Mouse (Mus musculus) T-helper 2 cell (primary cell): ENCODE results near the gene Gm45062.

ENCODE experiments used
- in situ Hi-C: fragments of 300-600 bp; cut with MboI, MseI; formaldehyde crosslinking; loops from one replicate; pipeline ENCODE4 v1.15.1; 2025; ENCODE audit warnings: high pct_unique_total_duplicates

Gene Gm45062

DNA sequence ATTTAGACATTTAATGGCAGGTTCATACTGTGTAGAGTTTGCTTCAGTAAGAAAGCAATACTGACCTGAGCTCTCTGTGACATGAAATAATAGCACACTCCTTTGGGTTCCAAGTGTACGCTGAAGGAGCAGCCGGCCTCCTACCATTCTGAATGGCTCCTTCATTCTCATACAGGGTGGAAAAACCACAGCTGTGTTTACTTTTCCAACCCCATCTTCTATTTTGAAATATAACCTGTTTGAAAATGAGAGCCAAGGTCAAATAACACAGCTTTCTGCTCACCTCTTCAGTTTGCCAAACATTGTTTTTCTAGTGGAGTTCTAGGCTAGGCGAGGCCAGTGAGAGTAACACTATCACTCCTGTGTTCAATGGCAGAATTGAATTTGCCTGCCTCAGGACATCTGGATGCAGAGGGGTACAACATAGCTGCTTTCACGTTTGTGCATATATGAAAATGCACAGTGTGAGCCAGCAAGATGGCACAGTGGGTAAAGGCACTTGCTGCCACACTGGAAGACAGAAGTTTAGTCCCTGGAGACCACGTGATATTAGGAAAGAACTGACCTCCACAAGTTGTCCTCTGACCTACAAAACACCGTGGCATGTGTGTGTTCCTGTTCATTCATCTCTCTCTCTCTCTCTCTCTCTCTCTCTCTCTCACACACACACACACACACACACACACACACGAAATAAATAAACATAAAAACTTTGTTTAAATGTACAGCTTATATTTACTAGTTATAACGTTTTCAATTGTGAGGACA, 157.7 kb downstream of the Gm45062 start:
- in situ Hi-C loops, result no loop called here

DNA sequence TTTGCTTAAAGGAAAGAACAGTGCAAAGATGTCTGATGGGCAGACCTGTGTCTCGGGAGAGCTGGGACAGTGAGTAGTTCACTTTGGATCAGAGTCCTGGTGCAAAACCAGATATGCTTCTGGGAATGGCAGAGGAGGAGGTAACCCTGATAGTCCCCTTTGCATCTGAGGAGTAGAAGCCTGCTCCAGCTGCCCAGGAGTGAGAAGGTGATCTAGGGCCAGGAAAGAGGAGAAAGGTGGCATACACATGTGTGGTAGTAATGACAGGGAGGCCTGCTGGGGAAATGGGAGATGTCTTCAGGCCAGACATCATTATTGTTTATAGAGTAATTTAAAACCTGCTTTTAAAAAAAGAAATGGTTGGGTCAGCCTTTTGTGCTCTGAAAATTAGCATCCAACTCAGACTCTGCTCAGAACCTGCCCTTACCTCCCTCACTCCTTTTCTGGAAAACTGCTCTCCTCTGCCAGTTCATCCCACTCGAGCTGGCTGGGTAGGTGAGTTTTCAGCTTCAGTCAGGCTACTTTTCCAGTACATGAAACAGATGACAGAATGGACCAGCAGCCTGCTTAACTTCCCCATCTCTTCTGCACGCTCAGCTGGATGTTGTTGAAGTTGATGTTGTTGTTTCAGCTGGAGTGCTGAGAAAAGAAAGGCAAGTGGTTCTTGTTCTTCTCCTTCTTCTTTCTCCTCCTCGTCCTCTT, 160.4 kb downstream of the Gm45062 start:
- in situ Hi-C loops, result no loop called here

GRCm38 (mm10) chr6:8420187-8420503, 160.9 kb downstream of the Gm45062 start:
- in situ Hi-C loops, result no loop called here

DNA sequence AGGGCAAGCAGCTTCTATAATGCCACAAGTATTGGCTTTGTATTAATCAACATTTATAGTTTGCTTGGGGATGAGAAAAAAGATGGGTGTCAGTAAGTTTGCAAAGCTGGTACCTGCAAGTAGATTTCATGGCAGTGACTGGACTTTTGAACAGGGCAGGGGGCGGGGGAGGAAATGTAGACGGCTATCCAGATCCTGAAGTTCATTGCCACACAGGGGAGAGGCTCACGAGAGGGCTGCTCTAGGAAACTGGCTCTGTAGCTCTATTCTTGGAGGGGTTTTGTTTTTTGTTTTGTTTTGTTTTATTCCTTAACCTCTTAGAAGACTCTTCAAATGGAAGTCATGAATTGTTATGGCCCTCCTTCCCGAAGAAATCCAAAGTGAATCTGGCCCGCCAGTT, 162.2 kb downstream of the Gm45062 start:
- in situ Hi-C loops, result no loop called here

GRCm38 (mm10) chr6:8421959-8422581, 162.8 kb downstream of the Gm45062 start:
- in situ Hi-C loops, result no loop called here

DNA sequence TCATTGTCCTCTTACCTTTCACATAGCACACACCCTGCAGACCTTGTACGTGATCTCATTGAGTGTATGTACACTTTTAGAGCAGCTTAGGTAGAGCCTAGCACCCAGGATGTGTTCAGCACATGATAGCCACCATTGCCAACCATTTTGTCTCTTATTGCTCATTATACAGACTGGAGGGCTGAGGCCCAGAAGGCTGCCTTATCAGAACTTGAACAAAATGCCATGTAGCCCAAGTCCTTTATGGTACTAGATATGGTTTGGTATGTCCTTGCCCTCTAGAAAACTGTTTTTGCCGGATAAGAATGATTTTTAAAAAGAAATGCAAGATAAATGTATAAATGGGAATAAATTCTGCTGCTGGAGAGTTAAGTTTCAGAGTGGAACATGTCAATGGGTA, 163.9 kb downstream of the Gm45062 start:
- in situ Hi-C loops, result no loop called here

DNA sequence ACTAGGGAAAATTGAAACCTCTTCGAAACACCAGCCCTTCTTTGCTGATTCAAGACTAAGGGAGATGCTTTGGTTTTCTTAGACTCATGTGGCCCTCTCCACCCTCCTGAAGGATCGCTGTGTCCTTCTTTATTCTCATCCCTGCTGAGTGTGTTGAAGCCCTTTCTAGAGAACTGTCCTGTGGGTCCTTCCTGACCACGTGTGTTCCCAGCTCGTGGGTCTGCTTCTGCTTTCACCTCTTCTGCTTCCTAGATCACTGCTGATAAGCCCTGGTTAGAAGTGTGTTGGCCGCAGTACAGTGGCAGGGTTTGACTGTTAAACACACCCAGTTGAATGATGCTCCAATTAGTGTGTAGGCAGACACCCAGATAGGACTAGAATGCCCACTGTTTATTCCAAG, 168.4 kb downstream of the Gm45062 start:
- in situ Hi-C loops, result no loop called here

- in situ Hi-C loops, result no loop called here
Measured at GRCm38 (mm10) chr6:8430610-8431234, 171.5 kb downstream of the Gm45062 start.

GRCm38 (mm10) chr6:8433179-8433578, 173.9 kb downstream of the Gm45062 start:
- in situ Hi-C loops, result no loop called here

- in situ Hi-C loops, result no loop called here
Measured at GRCm38 (mm10) chr6:8437937-8438336, 178.7 kb downstream of the Gm45062 start.

DNA sequence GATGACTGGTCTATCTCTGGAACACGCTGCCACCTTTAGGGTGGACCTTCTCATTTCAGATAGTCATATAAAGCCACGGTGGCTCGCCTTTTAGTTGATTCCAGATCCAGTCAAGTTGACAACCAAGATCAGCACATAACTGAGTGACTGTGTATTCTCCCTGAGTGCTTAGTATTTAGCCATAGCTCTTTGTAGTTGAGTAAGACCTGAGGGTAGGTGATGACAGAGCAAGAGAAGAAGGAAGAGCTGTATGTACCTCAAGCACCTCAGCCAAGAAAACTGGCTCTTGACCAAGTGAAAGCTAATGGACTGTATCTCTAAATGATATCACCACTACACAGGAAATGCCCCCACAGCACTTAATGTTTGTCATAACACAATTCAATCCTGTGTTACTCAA, 182.6 kb downstream of the Gm45062 start:
- in situ Hi-C loops, result no loop called here

DNA sequence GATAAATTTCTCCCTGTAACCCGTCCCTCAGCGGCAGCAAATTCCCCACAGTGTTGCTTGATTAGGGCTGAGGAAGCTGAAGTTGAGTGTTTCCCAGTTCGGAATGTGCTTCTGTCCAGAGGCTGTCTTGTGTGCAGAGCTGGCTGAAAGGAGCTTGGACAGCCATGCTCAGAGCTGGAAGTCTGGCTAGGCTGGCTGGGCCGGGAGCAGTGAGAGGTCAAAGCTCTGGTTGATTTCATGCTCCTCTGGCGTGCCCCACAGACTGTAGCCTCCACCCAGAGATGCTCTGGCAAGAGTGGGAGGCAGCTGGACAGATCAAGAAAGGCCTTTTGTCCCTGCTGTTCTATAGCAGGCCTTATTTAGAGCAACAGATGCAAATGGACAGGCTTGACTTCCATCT, 187.5 kb downstream of the Gm45062 start:
- in situ Hi-C loops, result no loop called here

DNA sequence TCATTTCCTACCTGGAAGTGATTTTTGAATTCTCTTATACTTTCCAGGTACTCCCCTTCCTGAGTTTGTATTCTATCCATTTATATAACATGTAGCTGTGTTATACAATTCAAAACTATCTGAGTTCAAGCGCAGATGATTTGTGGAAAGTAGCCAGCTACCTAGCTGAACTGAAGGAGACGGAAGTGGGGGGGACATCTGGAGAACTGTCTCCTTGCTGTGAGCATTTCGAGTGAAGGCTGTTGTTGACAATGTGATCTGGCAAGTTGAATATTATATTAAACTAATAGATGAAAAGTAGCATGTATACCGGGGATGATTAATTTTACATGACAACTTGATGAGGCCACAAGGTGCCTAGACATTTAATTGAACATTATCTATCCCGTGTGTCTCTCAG, 196.3 kb downstream of the Gm45062 start:
- in situ Hi-C loops, result no loop called here

- in situ Hi-C loops, result no loop called here
Measured at GRCm38 (mm10) chr6:8458596-8458995, 199.3 kb downstream of the Gm45062 start.

DNA sequence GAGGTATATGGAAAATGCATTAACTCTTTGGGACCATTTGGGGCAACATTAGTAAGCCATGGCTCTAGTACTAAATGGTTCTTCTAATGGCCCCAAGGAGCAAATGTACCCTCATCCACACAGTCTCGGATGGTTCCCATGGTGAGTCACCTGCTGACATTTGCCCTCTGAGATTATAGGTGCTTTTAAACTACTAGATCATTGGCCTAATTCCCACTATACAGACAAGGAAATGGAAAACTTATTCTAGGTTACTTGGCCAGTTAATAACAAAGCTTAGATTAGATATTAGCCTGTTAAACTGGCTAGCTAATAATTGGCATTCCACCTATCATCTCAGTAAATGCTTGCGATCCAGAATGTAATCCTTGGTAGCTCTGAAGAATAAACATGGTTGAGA, 203.2 kb downstream of the Gm45062 start:
- in situ Hi-C loops, result no loop called here

- in situ Hi-C loops, result no loop called here
Measured at GRCm38 (mm10) chr6:8465388-8465787, 206.1 kb downstream of the Gm45062 start.

DNA sequence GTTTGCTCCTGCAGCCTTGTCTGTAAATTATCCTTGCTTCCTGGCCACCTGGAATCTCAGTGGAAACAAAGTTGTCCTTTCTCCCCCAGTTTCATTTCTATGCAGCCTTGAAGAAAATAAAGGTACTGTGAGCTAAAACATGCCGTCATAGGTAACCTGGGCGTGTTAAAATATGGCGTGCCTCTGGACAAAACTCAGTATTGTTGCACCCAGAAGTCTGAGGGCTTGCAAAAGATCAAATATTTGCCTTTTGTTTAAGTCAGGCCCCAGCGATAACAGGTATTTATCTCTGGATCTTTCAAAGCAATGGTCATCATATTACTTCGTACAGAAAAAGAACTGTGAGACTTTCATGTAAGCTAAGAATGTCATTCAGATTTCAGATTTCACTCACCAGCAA, 206.7 kb downstream of the Gm45062 start:
- in situ Hi-C loops, result no loop called here

GRCm38 (mm10) chr6:8467667-8468337, 208.6 kb downstream of the Gm45062 start:
- in situ Hi-C loops, result no loop called here

GRCm38 (mm10) chr6:8469918-8470317, 210.7 kb downstream of the Gm45062 start:
- in situ Hi-C loops, result no loop called here

DNA sequence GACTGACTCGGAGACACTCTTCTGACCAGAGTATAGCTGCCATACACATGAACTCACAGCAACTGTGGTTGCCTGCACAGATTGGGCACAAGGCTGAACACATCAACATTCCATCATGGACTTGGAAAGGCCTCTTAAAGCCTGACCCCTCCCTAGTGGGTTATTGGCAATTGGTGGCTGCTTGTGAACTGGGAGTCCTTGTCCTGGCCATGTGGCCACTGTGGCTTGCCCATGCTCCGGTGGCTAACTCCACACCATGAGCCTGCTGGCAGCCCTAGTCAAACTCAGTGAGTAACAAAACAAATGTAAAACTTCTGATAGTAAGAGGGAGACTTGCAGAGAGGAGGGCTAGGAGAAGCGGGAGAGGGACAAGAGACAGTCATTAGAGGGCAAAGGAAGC, 212.9 kb downstream of the Gm45062 start:
- in situ Hi-C loops, result no loop called here

DNA sequence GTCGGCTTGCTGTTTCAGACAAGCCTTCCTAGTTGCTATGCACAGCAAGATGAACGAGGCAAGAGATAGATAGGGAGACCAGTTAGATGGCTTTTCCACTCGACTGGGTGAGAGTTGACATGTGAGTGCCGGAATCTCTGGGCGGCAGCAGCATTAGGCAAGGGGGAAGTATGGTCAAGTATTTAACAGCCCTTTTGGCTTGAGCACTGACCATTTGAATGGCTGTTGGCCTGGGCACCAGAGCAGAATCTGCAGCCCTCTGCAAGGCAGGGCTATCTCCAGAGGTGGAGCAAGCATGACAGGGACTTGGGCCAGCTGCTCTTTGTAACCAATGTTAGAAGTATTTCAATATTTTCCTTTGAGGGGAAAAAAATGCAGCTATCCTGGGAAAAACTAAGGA, 213.7 kb downstream of the Gm45062 start:
- in situ Hi-C loops, result no loop called here

- in situ Hi-C loops, result no loop called here
Measured at GRCm38 (mm10) chr6:8473498-8473897, 214.2 kb downstream of the Gm45062 start.
